Mouse (Mus musculus) stomach, postnatal 0 days (tissue): ENCODE results near the gene Dab1.

Experiments
- CTCF ChIP-seq: IDR thresholded peaks from 2 replicates; pipeline ENCODE4 v1.5.1; 2016; ENCODE audit warnings: antibody characterized with exemption, low read depth, mild to moderate bottlenecking, moderate library complexity
- EP300 ChIP-seq: optimal IDR thresholded peaks from 2 replicates; pipeline ENCODE3; 2016; ENCODE audit warnings: antibody characterized with exemption

GRCm38 (mm10) chr4:104694188-104694587 lies 1075.0 kb downstream of the Dab1 start:
- TF ChIP-seq CTCF (no peak), EP300 (no peak)
